Mouse (Mus musculus) erythroblast, embryonic 14.5 days (primary cell): ENCODE data around the gene Itpkc. TPM values are rescaled to one million over a fixed set of nuclear protein-coding genes. Genes with fewer than 3 reads are reported as not detected.

Experiments used
- H3K27me3 ChIP-seq: 2 replicates; pipeline ENCODE4 v1.6.1; 2012; ENCODE audit warnings: inconsistent platforms; ENCODE audit not compliant: control insufficient read depth
- H3K36me3 ChIP-seq: 2 replicates; pipeline ENCODE4 v1.6.1; 2012; ENCODE audit warnings: mild to moderate bottlenecking, inconsistent platforms; ENCODE audit not compliant: control insufficient read depth
- H3K4me1 ChIP-seq: 2 replicates; pipeline ENCODE4 v1.6.1; 2012; ENCODE audit warnings: inconsistent platforms; ENCODE audit not compliant: control insufficient read depth
- H3K4me3 ChIP-seq: replicated peaks from 2 replicates; pipeline ENCODE3; 2012; ENCODE audit warnings: moderate library complexity, mild to moderate bottlenecking, inconsistent platforms
- H3K9me3 ChIP-seq: 2 replicates; pipeline ENCODE4 v1.6.1; 2012; ENCODE audit warnings: low read length, inconsistent platforms, mixed read lengths; ENCODE audit not compliant: control insufficient read depth
- GATA1 ChIP-seq: IDR thresholded peaks from 2 replicates; pipeline ENCODE4 v1.6.1; 2012; ENCODE audit warnings: low read length, inconsistent platforms, mixed read lengths
- TAL1 ChIP-seq: IDR thresholded peaks from 3 replicates; pipeline ENCODE4 v1.6.1; 2012; ENCODE audit warnings: low read length, inconsistent platforms, mixed read lengths
- polyA plus RNA-seq: library from polyadenylated mRNA; stranded (reverse); fragments of >175 nt; gene quantifications from 2 replicates; pipeline ENCODE4 v1.2.3, GENCODE M21; 2012

Gene Itpkc
- polyA plus RNA-seq, 1 experiment: 0.12 TPM

DNA sequence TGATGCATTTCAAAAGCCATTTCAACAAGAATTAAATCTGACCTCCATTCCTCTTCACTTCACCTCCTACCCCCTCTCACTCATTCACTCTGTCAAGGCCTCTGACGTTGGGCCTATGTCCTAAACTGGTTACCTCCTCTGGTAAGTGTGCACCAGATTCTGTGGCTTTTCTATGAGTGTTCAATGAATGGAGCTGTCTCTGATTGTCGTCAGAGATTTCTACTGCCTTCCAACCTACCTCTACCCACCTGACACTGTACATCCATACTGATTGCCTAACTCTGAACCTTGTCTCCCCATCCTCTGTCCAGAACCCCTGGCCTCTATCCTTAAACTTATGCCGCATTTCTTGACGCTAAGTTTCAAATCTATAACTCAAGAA is 50.5 kb downstream of the Itpkc start:
- Histone ChIP-seq H3K27me3 (no peaks in the 10 kb centered on the region), H3K4me3 (peak overlapping the region; percentile 86), H3K9me3 (no peaks in the 10 kb centered on the region), H3K4me1 (peaks cover 27% of the 10 kb centered on the region), H3K36me3 (peaks cover 18% of the 10 kb centered on the region)
- no peak for TF ChIP-seq TAL1
- TF ChIP-seq GATA1: no peak

- no peaks in the 10 kb centered on the region for H3K27me3 ChIP-seq
- no peak overlapping the region for H3K4me3 ChIP-seq
- H3K9me3 ChIP-seq: no peaks in the 10 kb centered on the region
- peaks cover 30% of the 10 kb centered on the region for H3K36me3 ChIP-seq
- TF ChIP-seq GATA1 (no peak), TAL1 (no peak)
- H3K4me1 ChIP-seq: peaks cover 25% of the 10 kb centered on the region
These were observed 53.6 kb downstream of the Itpkc start for GRCm38 (mm10) chr7:27174896-27175295.

- Histone ChIP-seq H3K9me3 (no peaks in the 10 kb centered on the region), H3K36me3 (peaks cover 30% of the 10 kb centered on the region), H3K27me3 (no peaks in the 10 kb centered on the region), H3K4me1 (peaks cover 22% of the 10 kb centered on the region), H3K4me3 (no peak overlapping the region)
- TF ChIP-seq TAL1 (no peak), GATA1 (no peak)
These were observed 54.0 kb downstream of the Itpkc start for GRCm38 (mm10) chr7:27174496-27174895.

DNA sequence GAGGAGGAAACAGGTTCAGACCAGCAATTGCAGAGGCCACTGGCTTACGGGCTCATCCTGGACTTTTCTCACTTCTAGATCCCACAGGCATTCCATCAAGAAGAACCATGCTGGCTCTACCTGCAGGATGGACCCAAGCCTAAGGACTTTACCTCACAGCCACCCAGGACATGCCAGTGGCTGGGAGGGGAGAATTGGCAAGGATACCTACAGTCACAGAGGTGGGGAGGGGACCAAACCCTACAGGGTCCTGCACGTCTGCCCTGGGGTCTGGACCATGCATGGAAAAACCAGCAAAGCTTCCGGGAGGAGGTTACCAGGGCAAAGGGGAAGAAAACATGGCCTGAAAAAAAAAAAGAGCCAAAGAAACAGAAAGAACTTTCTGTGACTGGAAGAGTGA is 57.5 kb downstream of the Itpkc start:
- peaks cover 32% of the 10 kb centered on the region for H3K36me3 ChIP-seq

GRCm38 (mm10) chr7:27168371-27168770 is 60.1 kb downstream of the Itpkc start:
- peaks cover 35% of the 10 kb centered on the region for H3K36me3 ChIP-seq
- H3K4me1 ChIP-seq: peaks cover 43% of the 10 kb centered on the region
- H3K4me3 ChIP-seq: no peak overlapping the region
- TF ChIP-seq TAL1 (no peak), GATA1 (no peak)
- no peaks in the 10 kb centered on the region for H3K27me3 ChIP-seq
- H3K9me3 ChIP-seq: no peaks in the 10 kb centered on the region

More for the DNA sequence above, 57.5 kb downstream of the Itpkc start:
- Histone ChIP-seq H3K4me1 (peaks cover 27% of the 10 kb centered on the region), H3K4me3 (no peak overlapping the region), H3K9me3 (no peaks in the 10 kb centered on the region), H3K27me3 (no peaks in the 10 kb centered on the region)
- no peak for TF ChIP-seq TAL1
- no peak for TF ChIP-seq GATA1

DNA sequence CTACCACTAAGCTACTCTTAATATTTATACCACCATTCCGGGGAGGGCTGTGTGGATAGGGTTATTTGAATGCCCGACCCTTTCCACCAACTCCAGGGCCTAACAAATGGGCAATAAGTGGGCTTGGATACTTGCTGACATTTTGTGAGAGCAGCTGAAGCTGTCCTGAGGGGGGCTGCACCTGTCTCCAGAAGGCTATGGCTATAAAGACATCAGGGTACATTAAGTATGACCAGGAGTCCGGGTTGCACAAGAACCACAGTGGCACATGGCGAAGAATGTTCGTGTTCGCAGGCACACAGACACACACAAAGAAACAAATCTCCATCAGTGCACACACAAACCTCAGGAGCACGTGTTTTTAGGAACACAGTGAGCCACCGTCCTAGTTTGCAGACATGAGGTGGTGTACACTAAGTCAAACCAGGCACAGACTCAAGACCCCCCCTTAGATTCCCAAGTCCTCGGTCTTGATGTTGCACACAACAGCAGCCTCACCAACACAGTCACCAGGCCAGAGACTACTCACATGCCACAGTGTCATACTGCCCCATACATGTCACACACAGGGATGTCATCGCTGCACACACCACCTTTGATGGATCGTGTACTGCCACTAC is 60.9 kb downstream of the Itpkc start:
- H3K36me3 ChIP-seq: peaks cover 37% of the 10 kb centered on the region
- peaks cover 49% of the 10 kb centered on the region for H3K4me1 ChIP-seq
- TF ChIP-seq GATA1 (no peak), TAL1 (no peak)
- no peaks in the 10 kb centered on the region for H3K27me3 ChIP-seq
- H3K4me3 ChIP-seq: peak overlapping the region; percentile 86
- H3K9me3 ChIP-seq: no peaks in the 10 kb centered on the region

DNA sequence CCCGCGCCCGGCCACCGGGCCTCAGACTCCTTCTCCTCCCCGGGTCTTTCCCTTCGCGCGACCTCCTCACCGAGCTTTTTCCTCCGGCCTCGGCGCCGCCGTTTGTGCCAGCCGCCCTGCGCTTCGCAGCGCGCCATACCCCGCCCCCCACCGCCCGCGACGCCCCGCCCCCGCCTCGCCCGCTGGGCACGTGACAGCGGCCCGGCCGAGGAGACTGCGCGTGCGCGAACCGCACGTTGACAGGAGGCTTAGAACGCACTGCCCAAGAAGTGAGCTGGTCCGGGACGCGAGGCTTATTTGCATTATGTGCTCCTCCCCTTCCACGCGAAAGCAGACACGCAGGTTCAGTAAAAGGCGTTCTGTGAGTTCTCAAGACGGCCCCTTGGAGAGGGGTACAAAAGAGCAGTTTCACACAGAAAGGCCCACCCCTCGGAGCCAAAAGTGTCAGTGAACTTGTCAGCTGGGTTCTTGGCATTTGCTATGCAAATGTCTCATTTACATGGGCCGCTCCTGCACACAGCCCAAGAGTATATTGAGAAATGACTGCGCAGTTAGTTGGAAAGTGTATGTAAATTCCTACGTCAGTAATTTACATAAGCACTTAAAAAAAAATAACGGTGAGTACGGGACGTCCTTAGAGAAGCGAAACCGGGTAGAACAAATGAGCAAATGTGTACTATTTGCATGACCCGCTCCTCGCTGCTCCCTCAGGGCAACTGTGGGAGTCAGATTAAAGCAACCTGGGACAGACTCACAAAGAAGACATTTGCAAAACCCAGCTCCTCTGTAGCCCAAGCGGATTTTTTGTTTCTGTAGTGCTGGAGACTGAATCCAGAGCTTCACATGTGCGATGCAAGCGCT is 61.6 kb downstream of the Itpkc start, which contains the start of gene Egln2:
Egln2 (minus strand) TSS at position 189 of the 861 bp plus-strand sequence.
- Histone ChIP-seq H3K27me3 (no peaks in the 10 kb centered on the region), H3K4me3 (peak within 1 kb of the TSS; percentile 86), H3K36me3 (peaks cover 41% of the 10 kb centered on the region), H3K9me3 (no peaks in the 10 kb centered on the region), H3K4me1 (peaks cover 51% of the 10 kb centered on the region)
- TF ChIP-seq GATA1: no peak
- no peak for TF ChIP-seq TAL1

- no peaks in the 10 kb centered on the region for H3K27me3 ChIP-seq
- H3K36me3 ChIP-seq: peaks cover 47% of the 10 kb centered on the region
- H3K4me1 ChIP-seq: peaks cover 58% of the 10 kb centered on the region
- peak overlapping the region; percentile 86 for H3K4me3 ChIP-seq
- no peaks in the 10 kb centered on the region for H3K9me3 ChIP-seq
- no peak for TF ChIP-seq TAL1
- no peak for TF ChIP-seq GATA1
These were observed 62.2 kb downstream of the Itpkc start for GRCm38 (mm10) chr7:27166229-27166613.

- Histone ChIP-seq H3K27me3 (no peaks in the 10 kb centered on the region), H3K36me3 (peaks cover 49% of the 10 kb centered on the region)
- TF ChIP-seq TAL1: no peak
- no peak for TF ChIP-seq GATA1
These were observed 62.8 kb downstream of the Itpkc start for GRCm38 (mm10) chr7:27165696-27166095.

More at GRCm38 (mm10) chr7:27165696-27166095, 62.8 kb downstream of the Itpkc start:
- H3K4me1 ChIP-seq: peaks cover 63% of the 10 kb centered on the region
- peak overlapping the region; percentile 86 for H3K4me3 ChIP-seq
- H3K9me3 ChIP-seq: no peaks in the 10 kb centered on the region
